ENCODE assay signal across 9 mouse cellular contexts in the genomic region with DNA sequence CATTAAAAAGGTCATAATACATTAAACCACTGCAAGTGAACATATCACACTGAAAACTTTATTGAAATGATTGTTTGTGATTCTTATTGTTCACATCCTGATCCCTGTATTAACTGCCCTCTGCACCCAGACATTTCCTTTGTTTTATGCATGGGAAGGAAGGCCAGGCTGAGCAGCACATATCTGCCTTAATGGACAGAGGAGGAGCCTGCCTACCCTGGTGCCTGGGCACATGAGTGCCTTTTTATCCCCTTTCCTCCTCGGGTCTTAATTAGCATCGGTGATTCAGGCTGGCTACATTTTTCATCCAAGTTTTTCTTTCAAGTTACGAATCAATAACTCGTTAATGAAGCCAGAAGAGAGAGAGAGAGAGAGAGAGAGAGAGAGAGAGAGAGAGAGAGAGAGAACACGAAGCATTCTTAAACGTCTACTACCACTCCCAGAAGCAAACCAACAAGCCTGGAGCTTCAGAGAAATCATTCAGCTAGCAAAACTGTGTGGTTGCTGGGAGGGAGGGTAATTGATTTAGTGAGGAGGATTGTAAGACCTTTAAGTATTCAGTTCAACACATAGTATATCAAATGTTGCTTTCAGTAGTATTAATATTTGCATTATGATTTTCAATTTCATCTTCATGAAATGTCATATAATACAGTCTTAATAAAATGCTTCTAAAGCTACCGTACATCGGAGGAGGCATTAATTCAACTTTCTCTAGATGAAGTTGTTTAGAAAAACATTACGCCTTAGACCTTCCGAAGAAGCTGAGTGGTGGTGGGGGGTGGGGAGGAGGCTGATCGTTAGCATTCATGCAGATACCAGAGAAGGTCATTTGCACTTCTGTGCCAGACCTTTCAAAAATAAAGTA.
DNase-seq lines count a peak whose midpoint lies in the region; ATAC-seq lines count a peak whose summit lies in the region.
"Had no signal": no experiment of that assay in that cellular context is flagged by ENCODE, and none has a peak within 500 bp of the region (broad histone marks: within the 10 kb centered on the region; RNA-seq: fewer than 3 reads in every experiment).

No protein-coding gene starts in this region.

- H3K4me2 ChIP-seq in midbrain, embryonic 11.5 days, result no peak overlapping the region
- H3K4me2 ChIP-seq in limb, embryonic 13.5 days (replicated peaks), result peak overlapping the region; percentile 44

- DNase-seq in cerebellum, postnatal 10 days, result peak; percentile 10 to 18
- no peak for DNase-seq in cerebellum, postnatal 36 days
- DNase-seq in midbrain, embryonic 11.5 days (ENCODE audit: low spot score, missing footprints), result peak; percentile 75
- no peak for DNase-seq in midbrain, embryonic 10.5 days (ENCODE audit: low spot score)
- DNase-seq in kidney, adult 11 months, result no peak
- DNase-seq in urinary bladder, postnatal 4 days (ENCODE audit: low spot score in 2 of 2), result no peak

- H3K36me3 ChIP-seq in midbrain, embryonic 11.5 days (ENCODE audit: control insufficient read depth, insufficient read depth, low read length), result no peaks in the 10 kb centered on the region
- no peaks in the 10 kb centered on the region for H3K36me3 ChIP-seq in midbrain, embryonic 10.5 days
- H3K36me3 ChIP-seq in limb, embryonic 13.5 days, result no peaks in the 10 kb centered on the region
- H3K36me3 ChIP-seq: embryonic facial prominence, embryonic 15.5 days had no signal

- H3K9me3 ChIP-seq in midbrain, embryonic 11.5 days (ENCODE audit: control insufficient read depth, low read length), result no peaks in the 10 kb centered on the region
- no peaks in the 10 kb centered on the region for H3K9me3 ChIP-seq in midbrain, embryonic 10.5 days (replicated peaks)
- H3K9me3 ChIP-seq in limb, embryonic 13.5 days, result no peaks in the 10 kb centered on the region
- H3K9me3 ChIP-seq: embryonic facial prominence, embryonic 15.5 days had no signal

- no peak overlapping the region for H3K4me3 ChIP-seq in midbrain, embryonic 11.5 days (ENCODE audit: low read depth, low read length)
- no peak overlapping the region for H3K4me3 ChIP-seq in midbrain, embryonic 10.5 days
- H3K4me3 ChIP-seq in limb, embryonic 13.5 days, result no peak overlapping the region

- no peak overlapping the region for H3K9ac ChIP-seq in midbrain, embryonic 11.5 days (ENCODE audit: low read length)
- no peak overlapping the region for H3K9ac ChIP-seq in limb, embryonic 13.5 days
- H3K9ac ChIP-seq: embryonic facial prominence, embryonic 15.5 days had no signal

- WGBS in midbrain, embryonic 11.5 days, result 45% methylated on average over 11 of the region's 11 CpGs
- WGBS in midbrain, embryonic 10.5 days, result 49% methylated on average over 11 of the region's 11 CpGs
- 31% methylated on average over 11 of the region's 11 CpGs for WGBS in limb, embryonic 13.5 days

- 0 out of 2 replicates have a peak, but pooled peaks cover 2% of the 10 kb centered on the region for H3K4me1 ChIP-seq in midbrain, embryonic 11.5 days (ENCODE audit: control insufficient read depth, insufficient read depth, low read length)
- H3K4me1 ChIP-seq in midbrain, embryonic 10.5 days, result peaks cover 8% of the 10 kb centered on the region; the same call in 1 of the 2 replicates
- H3K4me1 ChIP-seq in limb, embryonic 13.5 days, result no peaks in the 10 kb centered on the region
- H3K4me1 ChIP-seq: embryonic facial prominence, embryonic 15.5 days had no signal

- H3K27ac ChIP-seq in midbrain, embryonic 11.5 days (ENCODE audit: low read depth, low read length), result 0 out of 2 replicates have a peak overlapping the region, but pooled peaks have one; percentile 25
- H3K27ac ChIP-seq in midbrain, embryonic 10.5 days (replicated peaks), result no peak overlapping the region
- no peak overlapping the region for H3K27ac ChIP-seq in limb, embryonic 13.5 days

- ATAC-seq in midbrain, embryonic 11.5 days (ENCODE audit: low FRiP score), result peak; percentile 54; the same call in 1 of the 2 replicates
- ATAC-seq in limb, embryonic 13.5 days (ENCODE audit: low FRiP score, low read depth), result no peak; the same call in 1 of the 2 replicates
- ATAC-seq in granulocyte monocyte progenitor cell, adult 5-6 weeks (replicated peaks; ENCODE audit: poor library complexity, severe bottlenecking), result no peak

- no peaks in the 10 kb centered on the region for H3K27me3 ChIP-seq in midbrain, embryonic 11.5 days (ENCODE audit: control insufficient read depth, insufficient read depth, low read length)
- no peaks in the 10 kb centered on the region for H3K27me3 ChIP-seq in midbrain, embryonic 10.5 days (ENCODE audit: low read depth, poor library complexity, severe bottlenecking)
- no peaks in the 10 kb centered on the region for H3K27me3 ChIP-seq in limb, embryonic 13.5 days
- H3K27me3 ChIP-seq: embryonic facial prominence, embryonic 15.5 days had no signal

Comparison
In these comparisons a context has a peak if more than half of its experiments do, and no peak if none do; other contexts are left out.
1. DNase-seq: peak in cerebellum, postnatal 10 days (2 of 2) and midbrain, embryonic 11.5 days (single experiment); none in cerebellum, postnatal 36 days (0 of 2), midbrain, embryonic 10.5 days (single experiment), kidney, adult 11 months (single experiment) and urinary bladder, postnatal 4 days (0 of 2).